Mouse (Mus musculus): ENCODE data around the gene 1700010B08Rik. TPM values are rescaled to one million over a fixed set of nuclear protein-coding genes. Genes with fewer than 3 reads are reported as not detected.

The 1700010B08Rik gene
- not detected for total RNA-seq (2023)

GRCm38 (mm10) chr2:173719115-173719514, at the start of gene 1700010B08Rik:
Gene 1700010B08Rik, plus strand, starts transcription at chr2:173719415.

GRCm38 (mm10) chr2:173737222-173737989, 18.2 kb downstream of the 1700010B08Rik start, which contains the start of gene Vapb:
Gene Vapb, plus strand, starts transcription at chr2:173737511.

Other genes with a start within 250 kb of the 1700010B08Rik start
- gene 1700021F07Rik, start 196.8 kb upstream of the 1700010B08Rik start, total RNA-seq (2023), result not detected
- not detected for gene Ankrd60, start 141.1 kb upstream of the 1700010B08Rik start, total RNA-seq (2023)
- 10 to 100 TPM; 17.4 to 25.2 TPM for gene Rab22a, start 59.7 kb upstream of the 1700010B08Rik start, total RNA-seq (2023)
- 10 to 100 TPM; 34.1 to 35.0 TPM for gene Vapb, start 18.1 kb downstream of the 1700010B08Rik start, total RNA-seq (2023)